Mouse (Mus musculus): ENCODE data around the gene Kat2a. TPM values are rescaled to one million over a fixed set of nuclear protein-coding genes. Genes with fewer than 3 reads are reported as not detected.

Kat2a gene
- polyA plus RNA-seq, 1 experiment from 2014 or later, result 40.7 TPM

DNA sequence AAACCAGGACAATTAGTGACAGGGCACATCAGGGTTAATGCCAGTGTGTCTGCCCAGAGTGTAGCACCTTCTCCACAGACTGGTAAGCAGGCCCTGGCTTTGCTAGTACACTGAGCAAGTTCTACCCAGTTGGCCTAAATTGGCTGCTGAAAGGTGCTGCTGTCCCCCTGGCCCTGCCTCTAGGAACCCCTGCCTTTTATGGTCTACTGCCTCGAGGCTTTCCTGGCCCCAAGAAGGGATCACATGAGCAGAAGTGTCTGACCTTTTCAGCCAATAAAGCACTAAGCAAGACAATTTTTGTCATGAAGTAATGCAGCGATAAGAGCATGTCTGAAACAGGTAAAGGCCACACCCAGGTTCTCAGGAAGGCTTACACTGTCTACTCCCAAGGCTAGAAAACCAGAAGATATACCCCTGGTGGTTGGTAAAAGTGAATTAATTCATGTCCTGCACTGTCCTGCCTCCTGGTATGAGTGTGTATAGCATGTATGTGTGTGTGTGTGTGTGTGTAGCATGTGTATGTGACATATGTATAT lies 10.3 kb upstream of the Kat2a start:
- Histone ChIP-seq H3K36me3 (ENCODE audit: control insufficient read depth, insufficient read depth, low read length) (peaks cover 3% of the 10 kb centered on the region), H3K4me2 (ENCODE audit: low read depth, low read length) (no peak overlapping the region), H3K27ac (ENCODE audit: low read length) (peak overlapping the region; percentile 71), H3K9ac (ENCODE audit: low read depth, low read length) (no peak overlapping the region; the same call in 1 of the 2 replicates), H3K4me1 (ENCODE audit: control insufficient read depth, insufficient read depth, low read length) (peaks cover 46% of the 10 kb centered on the region), H3K27me3 (replicated peaks; ENCODE audit: control insufficient read depth, insufficient read depth, low read length) (no peaks in the 10 kb centered on the region), H3K9me3 (ENCODE audit: control insufficient read depth, low read length) (no peaks in the 10 kb centered on the region), H3K4me3 (ENCODE audit: low read length) (no peak overlapping the region)
- 33% methylated on average over 2 of the region's 2 CpGs for WGBS
- peak; percentile 70 for ATAC-seq

DNA sequence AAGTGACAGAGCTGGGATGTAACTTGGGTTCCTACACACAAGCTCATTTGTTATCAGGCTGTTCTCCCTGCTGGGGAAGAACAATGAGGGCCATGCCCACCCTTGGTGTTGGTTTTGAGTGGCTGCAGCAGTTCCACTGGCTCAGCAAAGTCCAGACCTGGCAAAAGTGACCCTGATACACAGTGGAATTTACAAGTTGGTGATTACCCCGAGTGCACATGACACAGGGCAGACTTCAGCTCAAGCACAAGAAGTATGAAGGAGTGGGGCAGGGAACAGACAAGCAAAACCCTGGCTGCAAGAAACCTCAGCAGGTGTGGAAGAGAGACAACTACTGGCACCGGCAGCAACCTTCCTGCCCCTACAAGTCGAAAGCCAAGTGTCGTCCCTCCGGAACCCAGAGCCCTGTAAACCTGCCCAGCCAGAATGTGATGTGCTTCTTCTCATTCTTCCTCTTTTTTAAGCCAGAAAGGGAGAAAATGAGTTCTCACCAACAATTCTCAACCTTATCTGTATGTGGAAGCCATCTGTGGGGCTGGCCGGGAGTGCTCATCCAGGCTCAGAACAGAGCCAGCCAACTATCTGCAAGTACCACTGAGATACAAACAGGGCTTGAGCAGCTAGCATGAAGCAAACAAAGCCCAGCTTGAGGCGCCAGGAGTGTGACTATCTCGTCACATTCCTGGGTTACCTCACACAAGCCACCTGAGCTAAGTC lies 9.7 kb upstream of the Kat2a start:
- peaks cover 46% of the 10 kb centered on the region for H3K4me1 ChIP-seq (ENCODE audit: control insufficient read depth, insufficient read depth, low read length)
- no peaks in the 10 kb centered on the region for H3K9me3 ChIP-seq (ENCODE audit: control insufficient read depth, low read length)
- no peaks in the 10 kb centered on the region for H3K27me3 ChIP-seq (replicated peaks; ENCODE audit: control insufficient read depth, insufficient read depth, low read length)
- H3K4me2 ChIP-seq (ENCODE audit: low read depth, low read length), result no peak overlapping the region
- H3K27ac ChIP-seq (ENCODE audit: low read length), result peak overlapping the region; percentile 71
- ATAC-seq, result peak; percentile 31
- H3K9ac ChIP-seq (ENCODE audit: low read depth, low read length), result no peak overlapping the region; the same call in 1 of the 2 replicates
- H3K4me3 ChIP-seq (ENCODE audit: low read length), result no peak overlapping the region
- WGBS, result 68% methylated on average over 8 of the region's 8 CpGs
- H3K36me3 ChIP-seq (ENCODE audit: control insufficient read depth, insufficient read depth, low read length), result peaks cover 3% of the 10 kb centered on the region

DNA sequence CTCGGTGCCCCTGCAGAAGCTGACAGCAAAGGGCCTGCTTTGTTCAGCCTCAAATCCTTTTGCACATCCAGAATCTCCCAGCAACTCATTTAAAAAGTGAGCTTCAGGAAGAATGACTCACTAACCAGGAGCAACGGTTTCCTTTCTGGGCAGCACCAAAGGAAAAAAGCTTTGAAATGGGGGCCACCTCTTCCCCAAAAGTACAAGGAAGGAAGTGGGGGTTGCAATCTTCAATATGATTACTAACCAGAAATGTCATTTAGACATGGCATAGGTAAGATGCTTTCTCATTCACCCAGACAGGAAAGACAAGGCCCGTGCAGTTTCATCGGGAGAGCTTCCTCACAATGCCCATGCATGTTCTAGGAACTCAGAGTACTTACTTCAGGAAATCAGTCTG lies 9.0 kb upstream of the Kat2a start:
- Histone ChIP-seq H3K4me1 (ENCODE audit: control insufficient read depth, insufficient read depth, low read length) (peaks cover 46% of the 10 kb centered on the region), H3K27me3 (replicated peaks; ENCODE audit: control insufficient read depth, insufficient read depth, low read length) (no peaks in the 10 kb centered on the region), H3K4me3 (ENCODE audit: low read length) (no peak overlapping the region), H3K27ac (ENCODE audit: low read length) (peak overlapping the region; percentile 71), H3K9ac (ENCODE audit: low read depth, low read length) (no peak overlapping the region), H3K4me2 (ENCODE audit: low read depth, low read length) (no peak overlapping the region), H3K36me3 (ENCODE audit: control insufficient read depth, insufficient read depth, low read length) (peaks cover 3% of the 10 kb centered on the region), H3K9me3 (ENCODE audit: control insufficient read depth, low read length) (no peaks in the 10 kb centered on the region)
- no peak for ATAC-seq
- WGBS, result 66% methylated on average over 4 of the region's 4 CpGs

DNA sequence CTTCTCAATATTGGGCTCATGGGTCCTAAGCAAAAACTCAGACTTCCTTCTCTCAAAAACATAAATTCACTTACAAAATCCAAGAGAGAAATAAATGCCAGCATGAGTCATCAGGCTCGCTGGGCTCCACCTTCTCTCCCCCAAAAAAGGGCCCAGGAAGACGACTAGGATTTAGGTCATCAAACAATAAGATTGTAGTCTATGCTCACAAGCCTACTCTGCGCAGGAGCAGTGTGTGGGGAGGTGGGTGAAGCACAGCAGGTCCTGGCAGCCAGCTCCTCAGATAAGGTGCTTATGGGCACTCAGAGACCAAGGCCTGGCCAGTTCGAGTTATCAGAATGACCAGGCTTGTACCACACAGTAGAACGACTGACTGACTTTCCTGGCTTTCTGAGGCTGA lies 8.1 kb upstream of the Kat2a start:
- Histone ChIP-seq H3K9me3 (ENCODE audit: control insufficient read depth, low read length) (no peaks in the 10 kb centered on the region), H3K4me2 (ENCODE audit: low read depth, low read length) (no peak overlapping the region), H3K36me3 (ENCODE audit: control insufficient read depth, insufficient read depth, low read length) (peaks cover 3% of the 10 kb centered on the region), H3K4me3 (ENCODE audit: low read length) (no peak overlapping the region), H3K4me1 (ENCODE audit: control insufficient read depth, insufficient read depth, low read length) (peaks cover 42% of the 10 kb centered on the region), H3K9ac (ENCODE audit: low read depth, low read length) (no peak overlapping the region), H3K27me3 (replicated peaks; ENCODE audit: control insufficient read depth, insufficient read depth, low read length) (no peaks in the 10 kb centered on the region), H3K27ac (ENCODE audit: low read length) (no peak overlapping the region)
- ATAC-seq, result no peak
- 66% methylated on average over 5 of the region's 5 CpGs for WGBS

DNA sequence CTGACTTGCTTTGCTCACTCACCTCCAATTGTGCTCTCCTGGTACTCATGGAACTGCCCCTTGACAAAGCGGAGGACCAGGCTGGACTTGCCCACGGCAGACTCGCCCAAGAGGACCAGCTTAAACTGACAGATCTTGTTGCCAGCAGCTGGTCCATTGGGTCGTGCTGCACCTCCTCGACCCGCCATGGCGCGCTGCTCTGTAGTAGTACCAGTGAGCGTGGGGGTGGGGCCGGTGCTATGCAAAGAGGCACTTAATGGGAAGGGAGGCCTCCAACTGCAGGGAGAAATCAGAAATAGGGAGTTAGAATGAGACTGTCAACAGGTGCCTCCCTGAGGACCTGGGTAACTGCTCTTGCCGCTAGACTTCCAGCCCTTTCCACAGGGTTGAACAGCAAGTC lies 7.6 kb upstream of the Kat2a start:
- ATAC-seq, result no peak
- no peaks in the 10 kb centered on the region for H3K9me3 ChIP-seq (ENCODE audit: control insufficient read depth, low read length)
- H3K4me3 ChIP-seq (ENCODE audit: low read length), result no peak overlapping the region
- no peaks in the 10 kb centered on the region for H3K27me3 ChIP-seq (replicated peaks; ENCODE audit: control insufficient read depth, insufficient read depth, low read length)
- 81% methylated on average over 11 of the region's 11 CpGs for WGBS
- H3K4me1 ChIP-seq (ENCODE audit: control insufficient read depth, insufficient read depth, low read length), result peaks cover 37% of the 10 kb centered on the region
- no peak overlapping the region for H3K9ac ChIP-seq (ENCODE audit: low read depth, low read length)
- peak overlapping the region; percentile 21; the same call in 1 of the 2 replicates for H3K27ac ChIP-seq (ENCODE audit: low read length)
- no peak overlapping the region for H3K4me2 ChIP-seq (ENCODE audit: low read depth, low read length)
- peaks cover 3% of the 10 kb centered on the region for H3K36me3 ChIP-seq (ENCODE audit: control insufficient read depth, insufficient read depth, low read length)

DNA sequence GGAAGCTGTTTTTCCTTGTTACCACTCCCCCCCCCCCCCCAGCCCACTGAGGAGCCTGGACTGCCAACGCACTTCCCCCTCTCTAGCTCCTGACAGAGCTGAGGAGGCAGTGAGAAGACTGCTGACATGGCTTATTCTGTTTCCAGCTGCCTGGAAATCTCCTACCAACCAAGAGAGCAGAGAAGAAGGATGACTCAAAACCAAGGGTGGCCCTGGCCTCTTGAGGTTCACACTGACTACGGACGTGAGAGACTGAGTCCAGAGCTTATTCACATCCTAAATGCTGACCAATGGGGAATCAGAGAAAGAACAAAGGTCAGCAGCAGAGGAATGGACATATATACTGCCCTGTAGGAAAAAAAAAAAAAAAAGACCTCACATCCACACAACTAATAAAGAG lies 7.0 kb upstream of the Kat2a start:
- H3K9ac ChIP-seq (ENCODE audit: low read depth, low read length), result no peak overlapping the region
- 88% methylated on average over 3 of the region's 3 CpGs for WGBS
- H3K27me3 ChIP-seq (replicated peaks; ENCODE audit: control insufficient read depth, insufficient read depth, low read length), result no peaks in the 10 kb centered on the region
- peaks cover 35% of the 10 kb centered on the region for H3K4me1 ChIP-seq (ENCODE audit: control insufficient read depth, insufficient read depth, low read length)
- H3K27ac ChIP-seq (ENCODE audit: low read length), result no peak overlapping the region
- H3K9me3 ChIP-seq (ENCODE audit: control insufficient read depth, low read length), result no peaks in the 10 kb centered on the region
- no peak for ATAC-seq
- H3K4me2 ChIP-seq (ENCODE audit: low read depth, low read length), result no peak overlapping the region
- no peak overlapping the region for H3K4me3 ChIP-seq (ENCODE audit: low read length)
- peaks cover 3% of the 10 kb centered on the region for H3K36me3 ChIP-seq (ENCODE audit: control insufficient read depth, insufficient read depth, low read length)

DNA sequence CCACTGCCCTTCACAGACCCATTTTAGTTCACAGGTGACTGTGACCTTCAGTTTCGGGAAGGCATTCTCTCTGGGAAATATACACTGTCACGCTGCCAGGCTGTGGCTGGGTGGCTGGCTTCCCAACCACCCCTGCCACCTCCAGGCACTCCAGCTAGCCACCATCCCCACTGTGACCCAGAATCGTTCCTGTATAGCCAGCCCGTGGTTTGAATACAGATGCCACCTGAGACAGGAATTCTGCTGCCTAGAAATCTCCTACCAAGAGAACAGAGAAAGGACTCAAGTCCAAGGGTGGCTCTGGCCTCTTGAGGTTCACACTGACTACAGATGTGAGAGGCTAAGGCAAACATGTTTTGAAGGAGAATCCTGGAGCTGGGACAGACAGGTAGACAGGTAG lies 6.6 kb upstream of the Kat2a start:
- ATAC-seq, result no peak

DNA sequence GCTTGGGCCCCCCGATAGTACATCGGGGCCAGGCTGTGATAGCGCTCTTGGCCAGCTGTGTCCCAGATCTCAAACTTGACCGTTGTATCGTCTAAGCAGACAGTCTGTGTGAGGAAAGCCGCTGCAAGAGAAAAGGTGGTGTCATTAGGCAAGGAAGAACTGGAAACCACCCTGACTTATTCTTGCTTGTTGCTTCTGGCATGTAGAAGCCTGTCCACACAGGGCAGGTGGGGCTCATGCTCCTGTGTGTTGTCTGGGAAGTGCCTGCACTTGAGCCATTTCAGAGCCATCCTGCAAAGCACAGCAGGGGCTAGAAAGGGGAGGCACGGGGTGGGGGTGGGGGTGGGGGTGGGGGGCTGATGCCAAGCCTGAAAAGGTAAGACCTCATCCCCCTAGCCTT lies 6.2 kb upstream of the Kat2a start:
- H3K27ac ChIP-seq (ENCODE audit: low read length), result no peak overlapping the region
- WGBS, result 95% methylated on average over 7 of the region's 7 CpGs

More for the DNA sequence above, 6.6 kb upstream of the Kat2a start:
- H3K4me3 ChIP-seq (ENCODE audit: low read length), result no peak overlapping the region
- peaks cover 3% of the 10 kb centered on the region for H3K36me3 ChIP-seq (ENCODE audit: control insufficient read depth, insufficient read depth, low read length)
- no peak overlapping the region for H3K27ac ChIP-seq (ENCODE audit: low read length)
- peaks cover 36% of the 10 kb centered on the region for H3K4me1 ChIP-seq (ENCODE audit: control insufficient read depth, insufficient read depth, low read length)
- no peaks in the 10 kb centered on the region for H3K9me3 ChIP-seq (ENCODE audit: control insufficient read depth, low read length)
- WGBS, result 88% methylated on average over 4 of the region's 4 CpGs
- no peak overlapping the region for H3K9ac ChIP-seq (ENCODE audit: low read depth, low read length)
- H3K4me2 ChIP-seq (ENCODE audit: low read depth, low read length), result no peak overlapping the region
- no peaks in the 10 kb centered on the region for H3K27me3 ChIP-seq (replicated peaks; ENCODE audit: control insufficient read depth, insufficient read depth, low read length)

DNA sequence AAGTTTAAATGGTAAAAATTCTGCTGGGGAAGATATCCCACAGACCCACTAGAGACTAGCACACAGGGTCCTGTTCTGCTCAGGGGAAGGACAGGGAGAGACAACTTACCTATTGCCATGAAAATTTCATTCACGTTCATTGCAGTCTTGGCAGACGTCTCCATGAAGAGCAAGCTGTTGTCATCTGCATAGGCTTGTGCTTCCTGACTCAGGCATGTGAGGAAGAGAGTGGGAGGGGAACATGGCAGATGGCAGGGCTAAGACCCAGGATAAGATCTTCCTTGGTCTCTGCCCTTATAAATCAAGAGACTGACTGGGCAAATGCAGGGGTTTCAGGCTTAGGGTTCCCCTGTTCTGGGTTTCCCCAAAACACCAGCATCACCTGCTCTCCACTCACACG lies 4.4 kb upstream of the Kat2a start:
- H3K4me3 ChIP-seq (ENCODE audit: low read length), result no peak overlapping the region
- peaks cover 3% of the 10 kb centered on the region for H3K36me3 ChIP-seq (ENCODE audit: control insufficient read depth, insufficient read depth, low read length)
- no peaks in the 10 kb centered on the region for H3K27me3 ChIP-seq (replicated peaks; ENCODE audit: control insufficient read depth, insufficient read depth, low read length)
- no peak overlapping the region for H3K9ac ChIP-seq (ENCODE audit: low read depth, low read length)
- WGBS, result 89% methylated on average over 3 of the region's 3 CpGs
- no peak overlapping the region for H3K4me2 ChIP-seq (ENCODE audit: low read depth, low read length)
- H3K4me1 ChIP-seq (ENCODE audit: control insufficient read depth, insufficient read depth, low read length), result peaks cover 35% of the 10 kb centered on the region
- ATAC-seq, result no peak
- H3K9me3 ChIP-seq (ENCODE audit: control insufficient read depth, low read length), result no peaks in the 10 kb centered on the region
- no peak overlapping the region for H3K27ac ChIP-seq (ENCODE audit: low read length)

More for the DNA sequence above, 6.2 kb upstream of the Kat2a start:
- ATAC-seq, result no peak
- H3K4me3 ChIP-seq (ENCODE audit: low read length), result no peak overlapping the region
- H3K27me3 ChIP-seq (replicated peaks; ENCODE audit: control insufficient read depth, insufficient read depth, low read length), result no peaks in the 10 kb centered on the region
- no peaks in the 10 kb centered on the region for H3K9me3 ChIP-seq (ENCODE audit: control insufficient read depth, low read length)
- no peak overlapping the region for H3K9ac ChIP-seq (ENCODE audit: low read depth, low read length)
- H3K36me3 ChIP-seq (ENCODE audit: control insufficient read depth, insufficient read depth, low read length), result peaks cover 3% of the 10 kb centered on the region
- H3K4me1 ChIP-seq (ENCODE audit: control insufficient read depth, insufficient read depth, low read length), result peaks cover 40% of the 10 kb centered on the region
- H3K4me2 ChIP-seq (ENCODE audit: low read depth, low read length), result no peak overlapping the region

Data from intestine, embryonic 16.5 days (tissue).